ENCODE assay signal across 19 mouse cellular contexts in genomic region chr14:120361121-120361520, GRCm38 (mm10).
"Had no signal": no experiment of that assay in that cellular context is flagged by ENCODE, and none has a peak within 500 bp of the region (broad histone marks: within the 10 kb centered on the region; RNA-seq: fewer than 3 reads in every experiment).

No protein-coding gene starts in this region.

- H3K27me3 ChIP-seq: neural tube, embryonic 13.5 days; neural tube, embryonic 15.5 days had no signal

- H3K36me3 ChIP-seq: midbrain, embryonic 12.5 days; neural tube, embryonic 13.5 days; neural tube, embryonic 15.5 days had no signal

- H3K4me3 ChIP-seq: midbrain, embryonic 10.5 days; midbrain, embryonic 12.5 days; myocyte; neural tube, embryonic 13.5 days; neural tube, embryonic 15.5 days had no signal

- H3K27ac ChIP-seq: midbrain, embryonic 10.5 days; midbrain, embryonic 12.5 days; neural tube, embryonic 13.5 days; neural tube, embryonic 15.5 days had no signal

- DNase-seq: lung, adult 18-20 months; lung, embryonic 14.5 days; lung, postnatal 10 days; lung, postnatal 4 days; midbrain, embryonic 14.5 days; retina, postnatal 1 day; right cerebral cortex, adult 18-20 months; right cerebral cortex, postnatal 25 days; right cerebral cortex, postnatal 4 days; spleen, adult 18-20 months; thymus, adult 18-20 months; thymus, postnatal 14 days; thymus, postnatal 36 days had no signal

- H3K9me3 ChIP-seq: midbrain, embryonic 12.5 days; neural tube, embryonic 13.5 days; neural tube, embryonic 15.5 days had no signal

- ATAC-seq: midbrain, embryonic 16.5 days had no signal

- H3K4me2 ChIP-seq: lung, embryonic 14.5 days; midbrain, embryonic 12.5 days; neural tube, embryonic 13.5 days; neural tube, embryonic 15.5 days had no signal

- H3K9ac ChIP-seq: lung, embryonic 14.5 days; midbrain, embryonic 12.5 days; neural tube, embryonic 13.5 days; neural tube, embryonic 15.5 days had no signal
